Mouse (Mus musculus) heart, embryonic 14.5 days (tissue): ENCODE measurements around the gene Heatr5a. TPM values are rescaled to one million over a fixed set of nuclear protein-coding genes. Genes with fewer than 3 reads are reported as not detected.

ENCODE experiments used
- ATAC-seq: fragments of 200-750 bp; cut with Nextera tagmentation; 2 replicates; pipeline ENCODE4 v1.8.0; 2017; ENCODE audit warnings: low read depth, moderate TSS enrichment; ENCODE audit not compliant: insufficient number of reproducible peaks, insufficient read depth, low FRiP score
- H3K27ac ChIP-seq, 2 experiments: fragments of 200-500 bp in 1 of 2; fragments of 300-500 bp in 1 of 2; sonication (generic) in 1 of 2; replicated peaks in 1 of 2; 2 replicates each; pipeline ENCODE4 v1.5.1; 2012 to 2014; ENCODE audit warnings: low read depth in 2 of 2, low read length in 2 of 2, control low read depth in 1 of 2, mild to moderate bottlenecking in 1 of 2, mixed read lengths in 1 of 2; ENCODE audit not compliant: control insufficient read depth in 1 of 2, insufficient read depth in 1 of 2
- H3K27me3 ChIP-seq: fragments of 300-500 bp; sonication (generic); 2 replicates; pipeline ENCODE4 v1.6.1; 2014; ENCODE audit warnings: mild to moderate bottlenecking, low read length, control low read depth; ENCODE audit not compliant: control insufficient read depth, insufficient read depth
- H3K36me3 ChIP-seq: fragments of 300-500 bp; sonication (generic); 2 replicates; pipeline ENCODE4 v1.6.1; 2014; ENCODE audit warnings: mild to moderate bottlenecking, control low read depth, low read length, mixed read lengths; ENCODE audit not compliant: control insufficient read depth, insufficient read depth
- H3K4me1 ChIP-seq, 2 experiments: fragments of 200-500 bp in 1 of 2; fragments of 300-500 bp in 1 of 2; sonication (generic) in 1 of 2; 2 replicates each; pipeline ENCODE4 v1.6.1; 2012 to 2014; ENCODE audit warnings: low read length in 2 of 2, control low read depth in 1 of 2, mixed read lengths in 1 of 2; ENCODE audit not compliant: control insufficient read depth in 2 of 2, insufficient read depth in 2 of 2
- H3K4me2 ChIP-seq: fragments of 300-500 bp; sonication (generic); 2 replicates; pipeline ENCODE4 v1.6.1; 2014; ENCODE audit warnings: mild to moderate bottlenecking, low read length
- H3K4me3 ChIP-seq, 2 experiments: fragments of 200-500 bp in 1 of 2; fragments of 300-500 bp in 1 of 2; sonication (generic) in 1 of 2; 2 replicates each; pipeline ENCODE4 v1.5.1; 2012 to 2014; ENCODE audit warnings: low read length in 2 of 2, mild to moderate bottlenecking in 2 of 2, control low read depth in 1 of 2, low read depth in 1 of 2, moderate library complexity in 1 of 2; ENCODE audit not compliant: control insufficient read depth in 1 of 2, insufficient read depth in 1 of 2
- H3K9ac ChIP-seq: fragments of 300-500 bp; sonication (generic); 2 replicates; pipeline ENCODE4 v1.6.1; 2014; ENCODE audit warnings: mild to moderate bottlenecking, low read length
- H3K9me3 ChIP-seq: fragments of 300-500 bp; sonication (generic); 2 replicates; pipeline ENCODE4 v1.6.1; 2016; ENCODE audit warnings: low read length, control low read depth; ENCODE audit not compliant: control insufficient read depth
- WGBS: fragments of 180-500 bp; shearing (Covaris S2); extraction: QIAGEN DNeasy Blood & Tissue Kit; methylation state at CpG from one replicate; pipeline ENCODE4 v1.1.7; 2014; 5-methylcytosine and 5-hydroxymethylcytosine counted together
- polyA plus RNA-seq: library from polyadenylated mRNA; unstranded; fragments of >200 nt; fragmentation: Nextera tagmentation; extraction: Ambion mirVana; gene quantifications from 2 replicates; pipeline ENCODE4 v1.2.1, GENCODE M21; 2014

Gene Heatr5a
- polyA plus RNA-seq, 1 experiment from 2014 or later = 10.3 TPM

- WGBS = 84% methylated on average over 7 of the region's 7 CpGs
- H3K27ac ChIP-seq = no peak overlapping the region
- H3K9me3 ChIP-seq = no peaks in the 10 kb centered on the region
- peaks cover 0 to 5% of the 10 kb centered on the region in 2 experiments; a peak in 1 of 4 replicates for H3K4me1 ChIP-seq
- no peaks in the 10 kb centered on the region for H3K27me3 ChIP-seq
- no peak overlapping the region for H3K9ac ChIP-seq
- no peak for ATAC-seq
- H3K36me3 ChIP-seq = peaks cover 57% of the 10 kb centered on the region
- H3K4me2 ChIP-seq = no peak overlapping the region
- H3K4me3 ChIP-seq = no peak overlapping the region
These were observed 70.6 kb downstream of the Heatr5a start for GRCm38 (mm10) chr12:51900551-51900950.

- Histone ChIP-seq H3K4me3 (no peak overlapping the region), H3K27me3 (no peaks in the 10 kb centered on the region), H3K36me3 (peaks cover 70% of the 10 kb centered on the region), H3K4me1 (peaks cover 0 to 5% of the 10 kb centered on the region in 2 experiments; a peak in 1 of 4 replicates), H3K9ac (no peak overlapping the region), H3K9me3 (no peaks in the 10 kb centered on the region), H3K27ac (peak overlapping the region; percentile 25), H3K4me2 (no peak overlapping the region)
- WGBS = 28% methylated on average over 4 of the region's 4 CpGs
- 0 out of 2 replicates have a peak, but pooled peaks have one; percentile 43 for ATAC-seq
These were observed 74.2 kb downstream of the Heatr5a start for GRCm38 (mm10) chr12:51896901-51897300.

DNA sequence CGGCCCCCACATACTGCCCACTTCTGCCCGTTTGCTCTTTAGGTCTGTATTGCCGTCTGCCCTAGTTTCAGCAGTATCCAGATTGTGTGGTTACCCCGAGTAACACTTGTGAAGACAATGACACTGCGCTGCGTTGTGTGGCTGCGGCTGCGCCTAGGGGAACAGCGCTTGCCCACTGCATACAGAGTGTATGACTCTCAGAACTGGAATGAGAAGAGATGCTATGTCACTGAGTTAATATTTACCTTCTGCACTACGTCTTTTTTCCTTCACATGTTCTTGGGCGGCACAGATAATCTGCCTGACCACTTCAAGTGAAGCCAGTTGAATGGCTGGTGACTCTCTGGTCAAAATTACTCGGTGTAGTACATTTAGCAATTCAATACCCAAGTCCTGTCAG, 82.5 kb downstream of the Heatr5a start:
- Histone ChIP-seq H3K4me3 (no peak overlapping the region), H3K27me3 (no peaks in the 10 kb centered on the region), H3K4me1 (no peaks in the 10 kb centered on the region), H3K27ac (no peak overlapping the region), H3K9ac (no peak overlapping the region), H3K9me3 (no peaks in the 10 kb centered on the region), H3K4me2 (no peak overlapping the region), H3K36me3 (peaks cover 82% of the 10 kb centered on the region)
- no peak for ATAC-seq
- WGBS = 88% methylated on average over 12 of the region's 12 CpGs

GRCm38 (mm10) chr12:51887301-51888290, 83.5 kb downstream of the Heatr5a start:
- Histone ChIP-seq H3K27ac (no peak overlapping the region), H3K9ac (no peak overlapping the region), H3K4me3 (no peak overlapping the region), H3K9me3 (no peaks in the 10 kb centered on the region), H3K4me2 (no peak overlapping the region), H3K36me3 (peaks cover 77% of the 10 kb centered on the region), H3K4me1 (peaks cover 1 to 3% of the 10 kb centered on the region in 2 experiments; a peak in 1 of 4 replicates), H3K27me3 (no peaks in the 10 kb centered on the region)
- 77% methylated on average over 11 of the region's 11 CpGs for WGBS
- no peak for ATAC-seq

DNA sequence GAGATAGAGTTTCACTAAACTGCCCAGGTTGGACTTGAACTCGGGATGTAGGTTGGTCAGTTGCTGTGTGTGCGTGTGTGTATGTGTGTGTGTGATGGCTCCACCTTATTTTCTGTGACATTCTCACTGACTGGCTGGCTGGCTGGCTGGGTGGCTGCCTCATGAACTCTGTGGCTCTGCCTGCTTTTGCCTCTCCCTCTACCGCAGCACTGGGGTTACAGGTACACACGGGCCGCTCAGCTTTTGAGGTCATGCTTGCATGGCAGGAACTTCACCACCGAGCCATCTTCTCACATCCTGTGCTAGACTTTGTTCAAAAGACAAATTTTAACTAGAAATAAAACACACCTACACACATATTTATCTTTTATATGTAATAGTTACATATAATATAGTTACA, 84.8 kb downstream of the Heatr5a start:
- Histone ChIP-seq H3K9ac (no peak overlapping the region), H3K4me2 (no peak overlapping the region), H3K27ac (no peak overlapping the region), H3K4me3 (no peak overlapping the region), H3K4me1 (peaks cover 3 to 6% of the 10 kb centered on the region in 2 experiments; a peak in 1 of 4 replicates), H3K27me3 (no peaks in the 10 kb centered on the region), H3K36me3 (peaks cover 72% of the 10 kb centered on the region), H3K9me3 (no peaks in the 10 kb centered on the region)
- ATAC-seq = no peak
- 90% methylated on average over 6 of the region's 6 CpGs for WGBS

DNA sequence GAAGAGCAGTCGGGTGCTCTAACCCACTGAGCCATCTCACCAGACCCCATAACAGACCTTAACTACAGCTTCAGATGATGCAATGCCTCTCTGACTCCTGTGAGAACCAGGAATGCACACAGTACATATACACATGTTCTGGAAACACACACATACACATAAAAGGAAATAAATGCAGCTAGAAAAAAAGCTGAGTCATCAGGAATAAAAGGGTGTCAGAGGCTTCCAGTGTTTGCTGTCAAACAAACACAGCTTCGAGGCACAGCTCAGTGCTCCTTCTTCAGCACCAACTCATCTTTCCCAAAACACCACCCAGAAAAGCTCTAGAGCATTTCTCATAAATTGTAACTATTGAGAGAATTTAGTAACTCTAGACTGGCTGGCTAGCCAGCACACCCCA, 86.3 kb downstream of the Heatr5a start:
- Histone ChIP-seq H3K27me3 (no peaks in the 10 kb centered on the region), H3K9ac (no peak overlapping the region), H3K9me3 (no peaks in the 10 kb centered on the region), H3K4me3 (no peak overlapping the region), H3K4me1 (peaks cover 3 to 6% of the 10 kb centered on the region in 2 experiments; a peak in 1 of 4 replicates), H3K36me3 (peaks cover 72% of the 10 kb centered on the region), H3K27ac (no peak overlapping the region), H3K4me2 (no peak overlapping the region)
- WGBS = 94% methylated on average over 2 of the region's 2 CpGs
- ATAC-seq = no peak

- WGBS = 78% methylated on average over 9 of the region's 9 CpGs
- no peak overlapping the region for H3K9ac ChIP-seq
- H3K9me3 ChIP-seq = no peaks in the 10 kb centered on the region
- H3K36me3 ChIP-seq = peaks cover 69% of the 10 kb centered on the region
- no peaks in the 10 kb centered on the region for H3K27me3 ChIP-seq
- ATAC-seq = no peak
- no peak overlapping the region for H3K4me3 ChIP-seq
- 0 out of 4 replicates have a peak overlapping the region, but pooled peaks of 1 of the 2 experiments have one; percentile 19 for H3K27ac ChIP-seq
- no peak overlapping the region for H3K4me2 ChIP-seq
- H3K4me1 ChIP-seq = peaks cover 3 to 6% of the 10 kb centered on the region in 2 experiments; a peak in 1 of 4 replicates
These were observed 87.8 kb downstream of the Heatr5a start for GRCm38 (mm10) chr12:51883297-51883805.
